Mouse (Mus musculus): Measurements from ENCODE around the gene Ppa1.

Gene Ppa1

DNA sequence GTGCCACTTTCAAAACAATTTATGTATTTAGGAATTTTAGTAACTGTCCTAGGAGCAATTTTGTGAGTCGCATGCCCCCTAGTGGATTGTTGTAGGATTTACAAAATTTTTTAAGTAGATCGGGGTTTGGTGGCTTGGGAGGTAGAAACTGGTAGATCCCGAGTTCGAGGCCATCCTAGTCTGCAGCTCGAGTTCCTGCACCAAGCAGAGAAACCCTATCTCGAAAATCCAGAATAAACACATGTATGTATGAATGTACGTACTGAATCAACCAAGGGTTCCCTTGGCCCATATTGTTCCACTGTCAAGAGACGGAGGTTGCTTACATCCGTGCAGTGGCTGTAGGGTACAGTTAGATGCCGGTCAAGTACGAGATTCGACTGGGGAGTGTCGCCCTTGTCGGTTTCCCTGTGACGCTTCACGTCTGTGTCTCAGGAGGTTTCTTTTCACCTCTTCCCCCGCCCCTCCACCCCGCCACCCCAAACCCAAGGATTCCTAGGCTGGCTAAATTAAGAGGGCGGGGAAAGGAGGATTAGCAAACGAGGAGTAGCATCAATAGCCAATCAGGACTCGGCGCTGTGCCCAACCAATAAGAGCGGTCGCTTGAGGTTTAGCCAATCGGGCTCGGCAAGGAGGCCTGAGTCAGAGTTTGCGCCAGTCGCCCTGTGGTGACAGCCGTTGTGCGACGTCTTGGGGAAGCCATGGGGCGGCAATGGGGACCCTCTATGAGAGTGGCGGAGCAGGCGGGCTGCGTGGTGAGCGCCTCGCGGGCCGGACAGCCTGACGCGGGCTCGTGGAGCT lies 46.7 kb downstream of the Ppa1 start, which contains the start of gene Tysnd1:
Tysnd1 (plus strand) TSS at position 645 of the 801 bp plus-strand sequence.
- in situ Hi-C loops (cut with MboI, MseI), result loop anchor here (25.0 kb wide), 1 partner anchor 642 kb away; no protein-coding TSS in a partner anchor

- in situ Hi-C loops (cut with MboI, MseI), result loop anchor here (25.0 kb wide), 1 partner anchor 641 kb away; no protein-coding TSS in a partner anchor
These were observed 47.6 kb downstream of the Ppa1 start for GRCm38 (mm10) chr10:61695703-61696559.

DNA sequence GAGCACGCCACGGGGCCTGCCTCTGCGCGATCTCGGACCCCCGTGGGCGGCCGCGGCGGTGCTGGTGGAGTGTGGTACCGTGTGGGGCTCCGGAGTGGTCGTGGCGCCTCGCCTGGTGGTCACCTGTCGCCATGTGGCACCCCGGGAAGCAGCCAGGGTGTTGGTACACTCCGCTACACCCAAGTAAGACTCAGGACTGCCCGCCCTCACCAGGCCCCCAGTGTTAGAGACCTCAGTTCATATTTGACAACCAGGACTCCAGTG lies 48.1 kb downstream of the Ppa1 start:
- in situ Hi-C loops (cut with MboI, MseI), result loop anchor here (25.0 kb wide), 1 partner anchor 641 kb away; no protein-coding TSS in a partner anchor

DNA sequence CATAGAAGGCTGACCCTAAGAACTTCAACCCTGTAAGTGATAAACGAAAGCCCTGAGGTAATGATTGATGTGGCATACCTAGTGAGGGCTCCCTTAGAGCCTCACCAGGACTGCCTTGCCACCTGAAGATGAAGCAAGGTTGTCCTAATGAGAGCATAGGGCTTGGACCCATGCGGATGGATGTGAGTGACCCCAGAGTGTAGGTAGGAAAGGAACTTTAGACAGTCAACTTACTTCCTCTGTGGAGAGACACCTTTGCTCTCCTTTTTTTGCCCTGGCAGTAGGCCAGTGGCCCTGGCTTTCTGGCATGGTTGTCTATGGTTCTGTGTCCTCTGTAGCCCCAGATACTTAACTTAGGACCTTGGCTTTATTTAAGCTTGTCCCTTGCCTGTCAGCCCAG lies 48.7 kb downstream of the Ppa1 start:
- in situ Hi-C loops (cut with MboI, MseI), result loop anchor here (25.0 kb wide), 1 partner anchor 640 kb away; no protein-coding TSS in a partner anchor

DNA sequence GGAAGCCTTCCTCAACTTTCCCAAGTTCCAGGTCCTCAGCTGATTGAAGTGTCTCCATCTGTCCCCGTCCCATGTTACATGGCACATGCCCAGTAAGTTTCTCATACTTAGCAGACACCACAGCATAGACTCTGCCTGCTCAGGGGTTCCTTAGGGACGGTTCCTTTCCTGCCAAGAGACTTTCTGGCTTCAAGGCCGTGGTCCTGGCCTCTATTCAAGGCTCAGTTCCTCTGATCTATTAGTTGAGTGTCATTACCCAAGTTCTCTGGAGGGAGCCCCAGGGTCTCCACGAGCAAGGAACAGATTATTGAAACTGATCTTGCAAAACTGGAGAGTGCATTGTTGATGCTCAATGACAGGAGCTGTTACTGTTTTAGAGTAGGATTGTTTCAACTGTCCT lies 56.3 kb downstream of the Ppa1 start:
- in situ Hi-C loops (cut with MboI, MseI), result no loop called here

GRCm38 (mm10) chr10:61706412-61707375 lies 58.3 kb downstream of the Ppa1 start:
- in situ Hi-C loops (cut with MboI, MseI), result no loop called here

- in situ Hi-C loops (cut with MboI, MseI), result no loop called here
These were observed 65.2 kb downstream of the Ppa1 start for GRCm38 (mm10) chr10:61713601-61714000.

DNA sequence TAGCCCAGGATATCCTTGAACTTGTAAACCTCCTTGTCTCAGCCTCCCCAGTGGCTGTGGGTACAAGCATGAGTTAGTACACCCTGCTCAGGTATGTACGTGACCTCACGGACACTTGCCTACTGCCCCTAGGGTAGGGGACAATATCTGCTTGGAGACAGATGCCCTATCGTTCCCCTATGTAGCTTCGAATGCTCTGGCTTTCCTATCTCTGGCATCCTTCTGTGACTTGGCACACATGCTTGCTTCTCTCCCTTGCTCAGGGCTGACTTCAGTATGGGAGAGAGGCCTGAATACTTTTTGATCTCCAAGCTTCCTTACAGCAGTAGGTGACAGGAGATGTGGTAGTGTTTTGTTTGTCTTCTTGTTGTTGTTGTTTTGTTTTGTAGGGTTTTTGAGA lies 65.8 kb downstream of the Ppa1 start:
- in situ Hi-C loops (cut with MboI, MseI), result no loop called here

- in situ Hi-C loops (cut with MboI, MseI), result no loop called here
These were observed 66.6 kb downstream of the Ppa1 start, which contains the start of gene Aifm2 for GRCm38 (mm10) chr10:61714771-61715461. Gene Aifm2, plus strand, starts transcription at chr10:61715263.

DNA sequence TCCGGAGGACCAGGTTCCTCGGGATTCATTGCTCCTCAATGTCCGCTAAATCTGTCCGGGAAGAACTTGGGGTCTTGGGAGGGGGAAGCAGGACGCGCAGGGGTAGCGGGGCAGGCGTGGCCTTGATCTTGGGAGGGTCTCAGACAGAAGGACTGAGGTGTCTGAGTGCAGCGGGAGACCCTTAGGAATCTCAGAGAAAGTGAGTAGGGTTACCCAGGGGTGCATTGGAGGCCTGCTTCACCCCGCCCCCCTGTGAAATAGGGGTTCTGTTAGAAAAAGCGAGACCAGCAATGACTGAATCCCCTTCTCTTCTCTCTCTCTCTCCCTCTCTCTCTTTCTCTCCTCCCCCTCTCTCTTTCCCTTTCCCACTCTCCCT lies 67.1 kb downstream of the Ppa1 start:
- in situ Hi-C loops (cut with MboI, MseI), result no loop called here

GRCm38 (mm10) chr10:61715996-61716864 lies 67.9 kb downstream of the Ppa1 start:
- in situ Hi-C loops (cut with MboI, MseI), result no loop called here

GRCm38 (mm10) chr10:61717406-61718296 lies 69.3 kb downstream of the Ppa1 start:
- in situ Hi-C loops (cut with MboI, MseI), result no loop called here

- in situ Hi-C loops (cut with MboI, MseI), result no loop called here
These were observed 72.0 kb downstream of the Ppa1 start for GRCm38 (mm10) chr10:61720331-61720730.

GRCm38 (mm10) chr10:61722215-61722614 lies 73.9 kb downstream of the Ppa1 start:
- in situ Hi-C loops (cut with MboI, MseI), result no loop called here

DNA sequence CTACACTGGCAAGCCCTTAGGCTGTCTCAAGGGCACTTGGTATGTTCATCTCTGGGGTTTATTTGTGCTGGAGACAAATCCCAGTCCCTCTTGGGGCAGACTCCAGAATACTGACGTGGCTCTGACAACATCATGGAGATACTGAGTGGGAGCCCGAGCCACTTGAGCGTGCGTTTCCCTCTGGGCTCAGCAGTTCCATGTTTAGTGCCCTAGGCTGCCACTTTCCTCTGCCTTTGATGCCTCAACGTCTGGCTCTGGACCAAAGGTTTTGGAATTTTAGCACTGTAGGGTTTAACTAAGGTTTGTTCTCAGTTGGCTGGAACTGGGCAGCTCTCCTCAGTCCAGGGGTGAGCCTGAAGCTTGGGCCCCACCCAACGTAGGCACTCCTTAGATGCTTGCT lies 74.9 kb downstream of the Ppa1 start:
- in situ Hi-C loops (cut with MboI, MseI), result no loop called here
